Mouse (Mus musculus) testis, adult 2 months (tissue): ENCODE data around the gene Pdap1.

Experiments used
- CTCF ChIP-seq: fragments of 200-500 bp; IDR thresholded peaks from 2 replicates; pipeline ENCODE4 v1.5.1; 2012; ENCODE audit warnings: low read depth, mild to moderate bottlenecking, inconsistent platforms, low read length, moderate library complexity; ENCODE audit not compliant: control insufficient read depth, insufficient read depth, insufficient replicate concordance
- POLR2A ChIP-seq: fragments of 200-500 bp; IDR thresholded peaks from 2 replicates; pipeline ENCODE4 v1.6.1; 2012; ENCODE audit warnings: low read depth, mild to moderate bottlenecking, inconsistent platforms, low read length, moderate library complexity; ENCODE audit not compliant: control insufficient read depth

DNA sequence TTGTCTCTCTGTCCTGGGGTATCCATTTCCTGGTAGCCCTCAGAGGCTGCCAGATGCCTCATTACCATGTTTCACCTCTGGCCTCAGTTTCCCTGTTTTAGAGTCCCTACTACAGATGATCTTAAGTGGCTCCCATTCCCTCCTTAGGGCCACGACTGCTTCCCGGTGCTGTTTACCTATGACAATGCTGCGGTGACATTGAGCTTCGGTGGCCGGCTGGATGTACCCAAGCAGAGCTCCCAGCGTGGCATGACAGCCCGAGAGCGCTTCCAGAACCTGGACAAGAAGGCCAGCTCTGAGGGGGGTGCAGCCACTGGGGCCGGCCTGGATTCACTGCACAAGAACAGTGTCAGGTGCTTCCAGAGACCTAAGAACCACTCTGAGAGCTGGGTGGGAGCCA lies 13.5 kb downstream of the Pdap1 start:
- TF ChIP-seq CTCF (no peak), POLR2A (no peak)
